ENCODE assay signal across 9 mouse cellular contexts in the genomic region with DNA sequence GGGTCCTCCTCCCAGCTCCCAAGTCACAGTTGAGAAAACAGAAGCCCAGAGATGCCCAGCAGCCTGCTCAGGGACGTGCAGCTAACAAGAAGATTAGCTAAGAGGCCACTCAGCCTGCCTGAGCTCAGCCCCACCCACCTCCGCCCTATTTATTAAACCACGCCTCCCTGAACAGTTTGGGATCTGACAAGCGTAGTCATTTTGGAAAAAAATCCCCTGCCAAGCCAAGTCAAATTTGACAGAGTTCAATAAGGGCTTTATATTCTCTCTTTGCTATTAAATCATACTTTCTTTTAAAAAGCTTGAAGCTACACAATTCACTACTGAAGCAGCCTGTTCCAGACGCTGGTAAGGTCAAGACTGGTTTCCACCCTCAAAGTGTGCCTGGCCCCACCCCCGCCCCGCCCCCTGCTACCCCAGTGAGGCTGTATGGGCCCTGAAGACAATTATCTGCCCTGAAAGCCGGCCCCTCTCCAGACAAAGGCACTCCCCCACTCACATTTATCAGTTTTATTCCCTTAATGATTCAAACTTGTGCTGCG.
DNase-seq lines count a peak whose midpoint lies in the region; ATAC-seq and TF ChIP-seq lines count a peak whose summit lies in the region.
"Had no signal": no experiment of that assay in that cellular context is flagged by ENCODE, and none has a peak within 500 bp of the region (broad histone marks: within the 10 kb centered on the region; RNA-seq: fewer than 3 reads in every experiment).

No protein-coding gene starts in this region.

- WGBS in forebrain, embryonic 13.5 days, result 2% methylated on average over 9 of the region's 9 CpGs
- WGBS in limb, embryonic 12.5 days, result under 1% methylated on average over 9 of the region's 9 CpGs
- 6% methylated on average over 9 of the region's 9 CpGs for WGBS in midbrain, embryonic 15.5 days
- WGBS in thymus, adult 2 months, result 65% methylated on average over 9 of the region's 9 CpGs

- ATAC-seq in forebrain, embryonic 13.5 days, result peak; percentile 86
- ATAC-seq in limb, embryonic 12.5 days (ENCODE audit: insufficient number of reproducible peaks, insufficient read depth, low FRiP score, low TSS enrichment, low read depth), result peak; percentile 46
- peak; percentile 76 for ATAC-seq in midbrain, embryonic 15.5 days (replicated peaks)

- H3K27me3 ChIP-seq in forebrain, embryonic 13.5 days, result 0 out of 2 replicates have a peak, but pooled peaks cover 2% of the 10 kb centered on the region
- no peaks in the 10 kb centered on the region; the same call in 1 of the 2 replicates for H3K27me3 ChIP-seq in limb, embryonic 12.5 days
- H3K27me3 ChIP-seq in midbrain, embryonic 15.5 days (replicated peaks), result no peaks in the 10 kb centered on the region
- no peaks in the 10 kb centered on the region for H3K27me3 ChIP-seq in thymus, adult 2 months (ENCODE audit: control insufficient read depth, insufficient read depth, low read length)
- H3K27me3 ChIP-seq: Patski had no signal

- intact Hi-C loops in heart, postnatal 36 days (cut with DNase I), result no loop called here

- peak overlapping the region; percentile 91 for H3K27ac ChIP-seq in forebrain, embryonic 13.5 days
- H3K27ac ChIP-seq in limb, embryonic 12.5 days, result peak overlapping the region; percentile 59
- peak overlapping the region; percentile 83 for H3K27ac ChIP-seq in midbrain, embryonic 15.5 days
- no peak overlapping the region for H3K27ac ChIP-seq in thymus, adult 2 months (ENCODE audit: control insufficient read depth, insufficient read depth, low read length)

- no peak for TF ChIP-seq POLR2A in thymus, adult 2 months (IDR thresholded peaks at IDR 0.05; ENCODE audit: control insufficient read depth, extremely low read depth, insufficient read depth, low read length, poor library complexity)

- no peaks in the 10 kb centered on the region for H3K36me3 ChIP-seq in forebrain, embryonic 13.5 days (ENCODE audit: poor library complexity, severe bottlenecking)
- H3K36me3 ChIP-seq in limb, embryonic 12.5 days, result no peaks in the 10 kb centered on the region
- no peaks in the 10 kb centered on the region for H3K36me3 ChIP-seq in midbrain, embryonic 15.5 days (replicated peaks)
- no peaks in the 10 kb centered on the region for H3K36me3 ChIP-seq in thymus, adult 2 months (ENCODE audit: control insufficient read depth, insufficient read depth, low read length)

- peaks cover 46% of the 10 kb centered on the region for H3K4me1 ChIP-seq in forebrain, embryonic 13.5 days
- H3K4me1 ChIP-seq in limb, embryonic 12.5 days (replicated peaks), result peaks cover 21% of the 10 kb centered on the region
- H3K4me1 ChIP-seq in midbrain, embryonic 15.5 days, result peaks cover 23% of the 10 kb centered on the region
- H3K4me1 ChIP-seq in thymus, adult 2 months (replicated peaks; ENCODE audit: control insufficient read depth, insufficient read depth, low read length), result peaks cover 8% of the 10 kb centered on the region

- peak overlapping the region; percentile 34 for H3K4me2 ChIP-seq in forebrain, embryonic 13.5 days
- peak overlapping the region; percentile 45 for H3K4me2 ChIP-seq in limb, embryonic 12.5 days
- H3K4me2 ChIP-seq in midbrain, embryonic 15.5 days, result no peak overlapping the region

- H3K9ac ChIP-seq in forebrain, embryonic 13.5 days, result peak overlapping the region; percentile 34
- H3K9ac ChIP-seq in limb, embryonic 12.5 days (replicated peaks), result 0 out of 2 replicates have a peak overlapping the region, but pooled peaks have one; percentile 14
- H3K9ac ChIP-seq in midbrain, embryonic 15.5 days, result no peak overlapping the region

- peak; percentile 58 for DNase-seq in testis, postnatal 10 days (ENCODE audit: low spot score)
- DNase-seq in testis, postnatal 14 days (ENCODE audit: low spot score), result no peak
- peak; percentile 68 to 69 for DNase-seq in heart, postnatal 36 days
- DNase-seq in cerebellum, adult 9-10 months, result no peak
- DNase-seq in thymus, adult 2 months, result no peak

- TF ChIP-seq CTCF in thymus, adult 2 months (IDR thresholded peaks at IDR 0.05; ENCODE audit: borderline replicate concordance, control insufficient read depth, extremely low read depth, insufficient read depth, low read length, poor library complexity), result no peak

- H3K9me3 ChIP-seq in forebrain, embryonic 13.5 days (replicated peaks), result no peaks in the 10 kb centered on the region
- no peaks in the 10 kb centered on the region for H3K9me3 ChIP-seq in limb, embryonic 12.5 days
- no peaks in the 10 kb centered on the region for H3K9me3 ChIP-seq in midbrain, embryonic 15.5 days

- 0 out of 2 replicates have a peak overlapping the region, but pooled peaks have one; percentile 3 for H3K4me3 ChIP-seq in forebrain, embryonic 13.5 days
- peak overlapping the region; percentile 15 for H3K4me3 ChIP-seq in limb, embryonic 12.5 days (replicated peaks)
- no peak overlapping the region for H3K4me3 ChIP-seq in midbrain, embryonic 15.5 days
- no peak overlapping the region for H3K4me3 ChIP-seq in thymus, adult 2 months (ENCODE audit: control insufficient read depth, insufficient read depth, low read length)

Comparison
In these comparisons a context has a peak if more than half of its experiments do, and no peak if none do; other contexts are left out.
1. DNase-seq: peak in testis, postnatal 10 days (single experiment) and heart, postnatal 36 days (2 of 2); none in testis, postnatal 14 days (single experiment), cerebellum, adult 9-10 months (single experiment) and thymus, adult 2 months (single experiment).
2. H3K4me3 ChIP-seq: peak in forebrain, embryonic 13.5 days (single experiment) and limb, embryonic 12.5 days (single experiment); none in midbrain, embryonic 15.5 days (single experiment) and thymus, adult 2 months (single experiment).
3. Peak in every context shown above with its lines, with median percentiles within 50 percentile points of each other: ATAC-seq.